Mouse (Mus musculus): ENCODE measurements around the gene Trpm8.

Trpm8 gene

DNA sequence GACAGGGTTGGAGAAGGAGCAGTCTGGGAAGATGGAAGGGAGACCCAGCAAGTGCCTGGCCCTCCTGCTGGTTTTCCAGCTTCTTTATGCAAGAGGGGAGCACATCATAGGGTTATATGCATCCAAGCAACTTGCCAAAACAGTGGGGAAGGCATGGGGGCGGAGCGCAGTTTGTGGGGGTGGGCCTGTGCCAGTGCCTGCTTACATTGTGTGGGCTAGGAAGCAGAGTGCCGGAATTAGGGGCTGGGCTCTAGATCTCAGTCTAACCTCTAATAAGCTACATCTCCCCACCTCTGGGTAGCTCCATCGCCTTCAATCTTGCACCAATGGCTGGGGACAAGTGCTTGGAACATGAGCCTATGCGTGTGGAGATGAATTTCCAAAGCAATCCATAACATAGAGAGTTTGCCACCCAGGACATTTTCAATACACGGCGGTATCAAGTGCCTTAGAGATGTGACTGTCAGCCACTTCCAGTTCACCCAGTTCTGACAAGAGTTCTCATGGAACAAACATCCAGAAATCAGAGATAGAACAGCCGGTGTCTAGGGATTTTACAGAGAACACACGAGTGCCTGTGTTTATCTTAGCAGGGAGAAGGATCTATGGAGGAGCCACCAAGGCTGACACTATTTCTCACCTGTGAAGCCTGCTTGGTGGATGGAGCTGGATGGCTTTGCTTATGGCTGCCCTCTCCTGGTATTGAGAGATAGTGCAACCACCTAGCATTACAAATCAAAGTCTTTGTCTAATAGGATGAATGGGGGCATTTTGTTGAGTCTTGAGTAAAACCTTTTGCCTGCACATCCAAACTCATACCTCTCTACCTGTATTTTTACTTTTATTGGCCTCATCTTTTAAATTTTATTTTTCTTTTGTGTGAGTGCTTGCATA is 23.9 kb downstream of the Trpm8 start:
- DNase-seq (ENCODE audit: low read depth, low spot score) = peak; percentile 10

DNA sequence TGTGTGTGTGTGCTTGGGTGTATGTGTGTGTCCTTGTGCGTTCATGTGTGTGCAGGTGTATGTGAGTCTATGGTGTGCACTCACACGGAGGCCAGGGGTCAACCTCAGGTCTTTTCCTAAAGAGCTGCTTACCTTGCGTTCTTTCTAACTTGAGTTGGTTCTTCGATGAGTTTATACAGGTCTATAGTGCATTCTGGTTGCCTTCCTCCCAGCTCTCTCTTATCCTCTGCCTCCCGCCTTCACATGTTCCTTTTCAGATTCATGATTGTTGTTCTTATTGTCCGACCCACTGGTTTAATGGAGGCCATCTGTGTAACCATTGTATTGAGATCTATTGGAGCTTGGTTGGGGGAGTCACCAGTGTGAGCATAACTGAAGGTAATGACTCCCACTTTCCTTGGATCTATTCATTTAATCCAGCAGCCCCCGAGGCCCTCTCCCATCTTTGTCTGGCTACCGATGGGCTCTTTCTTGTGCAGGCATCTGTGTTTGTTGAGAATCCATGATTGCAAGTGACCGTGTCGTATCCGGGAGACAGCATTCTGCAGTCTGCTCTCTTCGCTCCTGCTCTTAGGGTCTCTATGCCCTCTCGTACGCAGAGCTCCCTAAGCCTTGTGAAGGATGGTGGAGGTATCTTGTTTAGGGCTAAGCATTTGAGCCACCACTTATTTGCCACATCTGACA is 24.7 kb downstream of the Trpm8 start:
- peak; percentile 5 for DNase-seq (ENCODE audit: low read depth, low spot score)

DNA sequence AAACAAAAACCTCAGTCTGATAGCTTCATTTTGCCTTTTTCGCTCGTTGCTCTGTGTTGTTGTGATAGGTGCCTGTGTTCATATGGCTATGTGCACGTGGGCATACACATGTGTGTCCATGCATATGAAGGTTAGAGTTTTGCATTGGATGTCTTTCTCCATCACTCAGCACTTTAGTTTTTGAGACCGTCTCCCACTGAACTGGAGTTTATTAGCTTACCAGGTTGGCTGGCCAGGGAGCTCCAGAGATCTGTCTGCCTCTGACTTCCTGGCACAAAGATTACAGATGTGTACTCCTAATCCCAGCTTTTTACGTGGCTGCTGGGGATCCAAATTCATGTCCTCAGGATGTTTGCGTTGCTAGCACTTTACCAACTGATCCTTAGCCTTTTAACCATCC is 26.3 kb downstream of the Trpm8 start:
- peak; percentile 0 for DNase-seq (ENCODE audit: low read depth, low spot score)

DNA sequence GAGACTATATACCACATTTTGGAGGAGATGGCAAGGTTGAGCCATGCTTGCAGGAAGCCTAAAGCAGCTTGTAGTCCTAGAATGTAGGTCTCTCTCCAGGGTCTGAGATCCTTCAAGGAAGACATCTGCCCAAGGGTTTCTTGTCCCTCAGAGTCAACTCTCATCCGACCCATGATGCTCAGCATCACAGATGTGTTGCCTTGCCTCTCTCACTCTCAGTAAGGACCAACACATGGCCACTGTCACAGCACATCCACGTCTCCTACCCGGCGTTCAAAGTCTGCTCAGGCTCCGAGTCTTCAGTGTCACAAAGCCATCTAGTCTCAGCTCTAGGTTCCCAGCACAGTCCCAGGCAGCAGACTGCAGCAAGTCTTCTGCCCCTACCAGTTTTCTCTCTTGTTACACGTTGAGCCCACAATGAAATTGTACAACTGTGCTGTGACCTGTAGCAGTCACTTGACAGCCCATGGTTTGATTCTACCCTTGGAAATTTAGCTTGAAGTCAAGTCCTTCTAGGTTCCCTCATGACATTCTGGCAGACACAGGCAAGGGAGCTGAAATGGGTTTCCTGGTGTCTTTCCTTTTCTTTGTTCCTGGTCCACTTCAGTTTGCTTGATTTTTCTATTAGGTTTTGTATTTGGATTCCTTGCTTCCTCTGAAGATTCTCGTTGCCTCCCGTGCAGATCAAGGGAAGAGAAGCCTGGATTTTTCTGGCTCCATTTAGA is 27.0 kb downstream of the Trpm8 start:
- DNase-seq (ENCODE audit: low read depth, low spot score) = peak; percentile 11

DNA sequence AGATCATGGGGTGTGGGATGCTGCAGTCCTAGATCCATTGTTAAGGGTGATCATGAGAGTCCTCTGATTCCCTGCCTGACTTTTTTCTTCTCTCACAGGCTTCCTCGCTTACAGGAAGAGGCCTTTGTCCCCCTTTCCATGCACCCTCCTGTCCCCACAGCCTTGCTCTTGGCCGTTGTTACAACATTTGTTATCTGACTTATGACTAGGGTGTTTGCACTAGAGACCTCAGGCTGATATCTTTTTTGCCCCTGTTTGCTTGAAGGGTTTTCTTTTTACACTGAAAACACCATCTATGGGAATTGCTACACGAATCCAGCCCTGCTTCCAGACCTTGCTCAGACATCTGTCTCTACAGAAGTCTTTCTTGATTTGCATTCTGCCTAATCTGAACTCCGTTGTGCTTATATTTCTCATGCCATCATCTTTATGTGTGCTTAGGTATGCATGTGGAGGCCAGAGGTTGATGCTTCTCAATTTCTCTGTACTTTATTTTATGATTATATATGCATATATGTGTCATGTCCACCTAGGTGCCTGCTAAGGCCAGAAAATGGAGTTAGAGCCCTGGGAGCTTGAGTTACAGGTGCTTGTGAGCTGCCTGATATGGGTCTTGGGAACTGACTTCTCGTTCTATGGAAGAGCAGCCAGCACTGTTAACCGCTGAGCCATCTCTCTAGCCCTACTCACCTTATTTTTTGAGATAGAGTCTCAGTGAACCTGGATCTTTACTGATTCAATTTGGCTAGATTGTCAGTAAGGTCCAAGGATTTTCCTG is 27.7 kb downstream of the Trpm8 start:
- peak; percentile 0 for DNase-seq (ENCODE audit: low read depth, low spot score)

DNA sequence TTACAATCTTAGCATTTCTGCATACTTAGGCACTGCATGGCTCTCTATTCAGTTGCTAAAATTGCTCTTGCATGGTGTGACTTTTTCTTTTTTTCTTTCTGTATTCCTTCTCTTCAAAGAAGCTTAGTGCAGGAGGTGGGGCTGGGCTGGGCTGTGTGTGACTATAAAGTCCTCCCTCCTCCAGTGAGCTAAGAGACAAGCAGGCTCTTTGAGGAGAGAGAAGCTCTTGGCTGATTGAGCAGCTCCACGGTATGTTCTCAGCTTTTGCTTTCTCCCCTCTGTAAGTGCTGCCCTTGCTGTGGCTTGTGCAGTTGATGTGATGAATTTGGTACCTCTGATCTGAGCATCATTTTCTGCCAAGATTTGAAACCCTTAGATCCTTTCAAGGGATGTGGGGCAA is 29.1 kb downstream of the Trpm8 start:
- peak; percentile 3 for DNase-seq (ENCODE audit: low read depth, low spot score)

DNA sequence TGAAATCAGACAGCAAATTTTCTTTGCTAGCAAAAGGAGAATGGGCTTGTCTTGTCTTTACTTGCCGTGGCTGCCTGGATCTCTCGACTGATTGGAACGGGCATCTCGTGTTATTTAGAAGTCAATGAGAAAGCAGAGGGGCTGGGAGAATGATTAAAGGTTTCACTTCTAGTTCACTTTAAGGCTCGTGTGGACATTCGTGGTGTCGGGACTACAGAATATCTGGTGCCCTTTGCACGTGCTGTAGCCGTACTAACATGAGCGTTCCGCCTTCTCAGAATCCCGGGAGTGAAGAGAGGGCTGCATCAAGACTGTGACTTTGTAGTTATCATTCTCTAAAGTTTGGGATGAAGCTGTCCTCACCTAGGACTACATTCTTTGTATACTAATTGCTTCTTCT is 29.7 kb downstream of the Trpm8 start:
- DNase-seq (ENCODE audit: low read depth, low spot score) = peak; percentile 2

DNA sequence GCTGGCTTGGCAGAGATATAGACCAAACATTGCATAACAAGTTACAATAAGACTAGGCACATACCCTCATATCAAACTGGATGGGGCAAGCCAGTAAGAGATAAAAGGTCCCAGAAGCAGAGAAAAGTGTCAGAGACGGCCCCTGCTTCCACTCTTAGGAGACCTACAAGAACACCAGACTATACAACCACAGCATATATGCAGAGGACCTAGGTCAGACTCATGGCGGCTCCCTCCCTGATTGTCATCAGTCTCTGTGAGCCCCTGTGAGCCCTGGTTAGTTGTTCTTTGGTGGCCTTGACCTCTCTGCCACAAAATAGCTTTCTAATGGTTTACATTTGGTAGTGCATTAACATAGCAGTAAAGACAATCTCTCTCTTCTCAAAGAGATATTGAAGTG is 31.6 kb downstream of the Trpm8 start:
- DNase-seq (ENCODE audit: low read depth, low spot score) = peak; percentile 2

DNA sequence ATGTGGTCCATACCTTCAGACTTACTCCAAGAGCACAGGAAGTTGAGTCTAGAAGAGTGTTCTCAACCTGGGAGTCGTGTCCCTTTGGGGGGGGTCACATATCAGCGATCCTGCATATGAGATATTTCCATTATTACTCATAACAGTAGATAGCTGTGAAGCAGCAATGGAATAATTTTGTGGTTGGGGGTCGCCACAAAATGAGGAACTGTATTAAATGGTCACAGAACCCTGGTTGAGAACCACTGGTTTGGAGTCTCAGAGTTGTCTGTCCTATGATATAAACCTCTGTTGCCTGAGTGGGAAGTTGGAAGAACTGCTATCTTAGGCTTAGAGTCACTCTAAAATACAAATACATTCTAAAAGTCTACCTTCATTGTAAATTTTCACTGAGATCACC is 32.4 kb downstream of the Trpm8 start:
- peak; percentile 0 for DNase-seq (ENCODE audit: low read depth, low spot score)

DNA sequence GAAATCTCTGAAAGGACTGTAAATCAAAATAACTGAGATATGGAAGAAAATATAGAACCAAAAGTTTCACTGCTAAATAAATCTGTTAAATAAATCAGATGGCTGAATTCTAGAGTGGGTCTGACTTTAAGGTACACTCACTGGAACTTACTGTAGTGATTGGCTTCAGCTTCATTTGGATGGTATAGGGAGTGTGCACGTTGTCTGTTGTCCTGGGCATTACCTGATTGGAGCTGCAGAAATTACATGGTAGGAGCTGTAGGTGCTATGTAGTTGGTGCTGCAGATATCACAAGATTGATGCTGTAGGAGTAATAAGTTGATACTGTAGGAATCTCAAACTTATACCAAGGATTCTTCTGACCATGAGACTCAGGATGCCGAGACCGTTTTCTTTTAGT is 32.9 kb downstream of the Trpm8 start:
- peak; percentile 1 for DNase-seq (ENCODE audit: low read depth, low spot score)

DNA sequence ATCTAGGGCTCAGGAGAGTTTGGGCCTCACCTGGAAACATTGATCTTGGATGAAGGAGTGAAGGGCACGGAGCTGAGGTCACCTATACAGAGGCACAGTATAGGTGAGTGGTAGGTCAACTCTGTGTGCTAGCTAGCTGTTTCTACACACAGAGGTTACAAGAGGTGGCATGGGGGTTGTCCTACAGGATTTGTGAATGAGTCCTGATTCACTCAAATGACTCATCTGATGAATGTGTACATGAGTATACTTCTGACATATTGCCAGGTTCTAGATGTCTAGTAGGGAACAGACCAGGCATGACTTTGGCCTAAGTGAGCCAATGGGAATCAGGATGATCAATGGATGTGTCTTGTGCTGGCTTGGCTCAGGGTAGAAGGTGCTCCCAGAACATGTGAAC is 39.8 kb downstream of the Trpm8 start:
- DNase-seq (ENCODE audit: low read depth, low spot score) = no peak

DNA sequence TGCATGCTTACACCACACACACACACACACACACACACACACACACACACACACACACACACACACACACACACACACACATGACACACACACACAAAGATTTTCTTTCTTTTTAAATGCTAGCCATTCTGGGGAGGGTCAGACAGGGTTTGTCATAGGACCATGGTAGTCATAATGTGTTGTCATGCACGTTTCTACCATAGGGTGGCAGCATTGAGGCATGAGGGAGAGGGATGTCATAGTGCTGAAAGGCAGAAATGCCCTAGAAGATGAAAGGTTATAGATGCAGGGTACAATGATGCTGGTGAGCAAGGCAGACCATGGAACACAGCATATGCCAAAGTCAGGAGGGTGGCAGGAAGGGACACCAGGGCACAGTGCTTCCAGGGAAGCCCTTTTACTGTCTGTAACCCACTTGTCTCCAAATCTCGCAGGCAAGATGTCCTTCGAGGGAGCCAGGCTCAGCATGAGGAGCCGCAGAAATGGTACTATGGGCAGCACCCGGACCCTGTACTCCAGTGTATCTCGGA is 41.1 kb downstream of the Trpm8 start:
- DNase-seq (ENCODE audit: low read depth, low spot score) = peak; percentile 2

DNA sequence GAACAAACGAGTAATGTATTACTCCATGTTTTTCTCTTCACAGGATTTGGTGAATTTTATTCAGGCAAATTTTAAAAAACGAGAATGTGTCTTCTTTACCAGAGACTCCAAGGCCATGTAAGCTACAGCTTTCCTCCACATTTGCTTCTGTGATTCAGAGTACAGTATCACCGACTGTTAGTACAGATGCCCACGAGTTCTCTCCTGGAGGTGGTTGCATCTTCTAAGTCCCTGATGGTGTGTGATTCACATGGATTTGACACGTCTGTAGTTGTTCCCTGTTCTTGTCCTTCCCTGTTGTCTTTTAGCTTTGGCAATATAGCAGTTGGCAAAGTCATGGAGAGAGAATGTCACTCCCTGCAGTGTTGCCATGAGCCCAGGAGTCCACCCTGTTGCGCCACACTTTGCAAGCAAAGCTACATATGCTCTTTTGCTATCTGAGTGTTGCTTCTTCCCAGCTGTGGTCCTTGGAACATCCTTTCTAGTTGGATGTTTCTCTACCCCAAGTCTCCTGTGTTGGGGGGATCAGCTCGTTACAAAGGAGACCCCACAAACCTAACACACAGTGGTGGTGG is 43.4 kb downstream of the Trpm8 start:
- no peak for DNase-seq (ENCODE audit: low read depth, low spot score)

DNA sequence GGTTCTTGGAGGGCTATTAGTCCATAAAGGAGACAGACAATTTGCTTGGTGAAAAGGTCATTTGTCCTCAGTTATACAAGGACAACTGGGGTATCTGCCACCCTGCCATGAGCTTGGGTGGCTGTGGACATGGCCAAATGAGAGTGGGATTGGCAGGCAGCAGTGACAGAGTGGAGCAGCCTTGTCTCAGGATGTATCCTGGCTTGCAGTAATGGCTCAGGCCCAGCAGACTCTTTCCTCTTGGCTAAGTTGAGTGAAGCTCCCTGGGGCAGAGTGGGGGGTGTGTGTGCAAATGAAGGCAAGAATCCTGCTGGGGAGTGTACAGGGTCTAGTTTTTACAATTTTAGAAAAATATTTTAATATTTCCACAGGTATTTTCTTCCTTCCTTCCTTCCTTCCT is 44.7 kb downstream of the Trpm8 start:
- DNase-seq (ENCODE audit: low read depth, low spot score) = no peak

DNA sequence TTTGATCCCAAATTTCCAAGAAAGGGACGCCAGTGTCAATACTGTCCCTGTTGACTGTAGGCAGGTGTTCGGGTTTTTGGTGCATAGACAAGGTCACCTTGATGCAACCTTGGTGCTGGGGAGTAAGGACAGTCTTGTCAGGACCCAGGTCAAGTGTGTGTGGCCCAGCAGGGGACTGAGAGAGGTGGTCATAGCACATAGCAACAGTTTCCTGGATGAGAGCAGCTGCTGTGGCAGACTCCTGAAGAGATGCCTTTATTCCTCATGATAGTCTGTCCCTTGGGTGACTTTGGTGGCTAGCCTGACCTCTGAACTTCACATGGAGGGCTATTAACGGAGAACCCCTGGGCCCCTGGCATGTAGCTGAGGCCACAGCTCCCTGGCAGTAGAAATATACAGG is 45.6 kb downstream of the Trpm8 start:
- DNase-seq (ENCODE audit: low read depth, low spot score) = no peak

DNA sequence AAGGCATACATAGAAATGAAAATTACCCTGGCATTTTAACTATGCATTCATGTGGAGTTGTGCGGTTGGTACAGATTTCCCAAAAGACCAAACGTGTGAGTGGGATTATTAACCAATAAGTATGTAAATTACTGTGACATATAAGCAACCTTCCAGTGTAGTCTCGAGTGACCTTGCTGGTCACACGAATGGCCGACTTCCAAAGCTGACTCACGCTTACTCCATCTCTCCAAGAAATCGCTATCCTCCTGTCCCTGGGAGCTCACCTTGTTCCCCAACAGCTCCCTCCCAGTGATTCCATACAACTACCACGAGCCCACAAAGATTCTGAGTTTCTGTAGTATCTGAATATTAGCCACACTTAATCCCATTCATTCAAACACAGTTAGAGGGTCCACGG is 62.0 kb downstream of the Trpm8 start:
- no peak for DNase-seq (ENCODE audit: low read depth, low spot score)

DNA sequence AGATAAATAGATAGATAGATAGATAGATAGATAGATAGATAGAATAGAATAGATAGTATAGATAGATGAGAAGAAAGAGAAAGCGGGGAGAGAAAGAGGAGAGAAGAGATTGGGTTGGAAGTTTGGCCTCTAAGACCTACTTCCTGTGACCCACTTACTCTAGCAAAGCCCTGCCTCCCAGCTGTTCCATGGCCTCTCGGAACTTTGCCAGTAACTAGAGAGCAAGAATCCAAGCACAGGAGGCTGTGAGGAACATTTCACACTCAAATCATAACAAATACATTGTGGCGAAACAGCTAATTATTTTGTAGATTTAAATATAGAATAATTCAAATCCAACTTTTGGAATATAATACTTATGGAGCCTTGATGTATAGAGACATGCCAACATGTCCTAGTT is 65.2 kb downstream of the Trpm8 start:
- DNase-seq (ENCODE audit: low read depth, low spot score) = peak; percentile 10

DNA sequence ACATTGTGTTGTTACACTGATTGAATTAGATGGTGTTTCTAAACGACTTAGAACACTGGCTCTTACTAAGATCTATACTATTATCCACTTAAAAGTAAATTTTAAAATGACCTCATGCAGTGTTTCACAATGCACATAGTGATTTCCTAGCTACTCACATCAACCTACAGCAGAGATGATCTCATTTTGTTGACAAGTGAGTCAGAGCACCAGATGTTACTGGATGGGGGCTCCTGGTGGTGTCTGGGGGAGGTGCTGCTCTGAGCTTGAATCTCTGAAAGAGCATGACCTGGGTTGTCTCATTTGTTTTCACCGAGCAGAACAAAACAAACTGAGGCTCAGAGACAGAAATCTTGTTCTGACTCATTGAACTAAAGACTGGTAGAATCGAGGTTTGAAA is 68.1 kb downstream of the Trpm8 start:
- no peak for DNase-seq (ENCODE audit: low read depth, low spot score)

DNA sequence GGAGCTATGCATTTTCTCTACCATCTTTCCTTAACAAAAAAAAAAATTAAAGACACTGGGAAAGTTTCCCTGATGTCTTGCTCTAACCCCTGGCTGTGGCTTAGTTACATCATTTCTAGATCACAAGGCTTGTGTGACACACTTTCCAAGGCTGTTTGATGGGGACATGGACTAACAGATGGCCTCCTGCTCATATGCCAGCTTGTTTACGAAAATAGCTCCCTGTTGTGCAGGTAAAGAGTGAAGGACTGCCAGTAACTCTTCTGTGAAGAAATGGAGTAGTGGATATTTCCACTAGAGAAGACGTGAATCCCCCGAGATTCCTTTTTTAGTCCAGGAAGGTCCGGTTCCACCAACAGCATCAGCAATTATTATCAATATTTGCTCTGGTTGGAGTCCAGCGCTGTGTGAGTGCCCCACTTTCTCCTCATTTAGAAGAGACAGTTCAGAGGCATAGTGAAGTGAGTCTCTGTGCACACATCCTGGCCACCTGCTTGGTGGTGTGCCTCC is 71.1 kb downstream of the Trpm8 start:
- no peak for DNase-seq (ENCODE audit: low read depth, low spot score)

DNA sequence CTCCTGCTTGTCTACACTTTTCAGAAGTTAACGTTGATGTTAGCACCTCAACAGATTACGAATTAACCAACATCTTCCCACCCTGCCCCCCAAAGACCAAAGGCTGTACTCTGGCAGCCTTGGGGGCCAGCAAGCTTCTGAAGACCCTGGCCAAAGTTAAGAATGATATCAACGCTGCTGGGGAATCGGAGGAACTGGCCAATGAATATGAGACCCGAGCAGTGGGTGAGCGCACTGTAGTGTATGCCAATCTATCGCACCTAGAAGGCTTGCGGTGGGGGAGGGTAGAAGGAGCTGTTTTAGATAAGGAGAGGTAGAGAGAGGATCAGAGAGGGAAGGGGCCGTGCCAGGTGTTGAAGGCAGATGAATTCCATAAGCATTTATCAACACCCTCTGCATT is 73.3 kb downstream of the Trpm8 start:
- no peak for DNase-seq (ENCODE audit: low read depth, low spot score)

DNA sequence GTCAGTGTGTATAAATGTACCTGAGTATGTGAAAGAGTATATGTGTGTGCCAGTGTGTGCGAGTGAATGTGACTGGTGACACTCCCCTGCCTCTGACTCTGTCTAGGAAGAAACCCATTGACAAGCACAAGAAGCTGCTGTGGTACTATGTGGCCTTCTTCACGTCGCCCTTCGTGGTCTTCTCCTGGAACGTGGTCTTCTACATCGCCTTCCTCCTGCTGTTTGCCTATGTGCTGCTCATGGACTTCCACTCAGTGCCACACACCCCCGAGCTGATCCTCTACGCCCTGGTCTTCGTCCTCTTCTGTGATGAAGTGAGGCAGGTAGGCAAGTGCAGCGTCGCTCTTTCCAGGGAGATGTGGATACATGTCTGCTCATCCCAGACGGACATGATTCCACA is 77.6 kb downstream of the Trpm8 start:
- DNase-seq (ENCODE audit: low read depth, low spot score) = no peak

Data from skeletal muscle tissue, adult 2 months (tissue).